Comparison of ENCODE assay signal across 8 mouse cellular contexts in the genomic region with DNA sequence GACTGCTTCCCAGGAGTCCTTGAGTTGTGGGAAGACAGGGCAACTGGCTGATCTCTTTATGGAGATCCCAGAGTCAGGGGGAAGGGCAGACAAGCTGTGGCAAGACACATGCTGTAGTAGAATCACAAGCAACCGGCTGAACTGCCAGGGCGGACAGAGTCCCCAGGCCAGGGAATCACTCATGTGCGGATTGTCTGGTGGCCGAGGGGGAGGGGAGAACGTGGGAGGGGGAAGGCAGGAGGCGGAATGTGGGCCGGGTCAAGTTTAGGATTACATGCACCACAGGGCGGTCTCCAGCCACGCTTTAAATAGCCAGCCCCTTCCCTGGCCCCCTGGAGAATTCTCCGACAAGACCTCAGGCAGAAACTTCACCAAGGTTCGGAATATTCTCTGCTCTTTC. TPM values are rescaled to one million over a fixed set of nuclear protein-coding genes. Genes with fewer than 3 reads are reported as not detected.
A peak's percentile ranks its signal among the peaks of the same experiment; 100 is the strongest.
DNase-seq lines count a peak whose midpoint lies in the region; ATAC-seq and TF ChIP-seq lines count a peak whose summit lies in the region.

A gene (plus strand): TSS at position 274 of the 400 bp plus-strand sequence.

- peak; percentile 88 for DNase-seq in heart, adult 11 months
- DNase-seq in heart, adult 8-10 months (ENCODE audit: low spot score), result no peak
- DNase-seq in kidney, postnatal 4 days, result peak; percentile 80 to 87
- peak; percentile 32 for DNase-seq in midbrain, embryonic 14.5 days
- DNase-seq in spleen, adult 18-20 months, result no peak

- no peak within 1 kb of the TSS for H3K27ac ChIP-seq in cortical plate, adult 2 months (ENCODE audit: insufficient read depth, low read length)
- H3K27ac ChIP-seq in heart, embryonic 15.5 days, result peak within 1 kb of the TSS; percentile 44
- no peak within 1 kb of the TSS for H3K27ac ChIP-seq in midbrain, embryonic 14.5 days (replicated peaks; ENCODE audit: low read depth, low read length)

- no peaks in the 10 kb centered on the region for H3K27me3 ChIP-seq in heart, embryonic 15.5 days
- H3K27me3 ChIP-seq in midbrain, embryonic 14.5 days (ENCODE audit: control insufficient read depth, insufficient read depth, low read length), result no peaks in the 10 kb centered on the region

- H3K9ac ChIP-seq in heart, embryonic 15.5 days, result no peak within 1 kb of the TSS
- no peak within 1 kb of the TSS for H3K9ac ChIP-seq in midbrain, embryonic 14.5 days (replicated peaks; ENCODE audit: low read length)

- TF ChIP-seq POLR2A in cortical plate, adult 2 months (IDR thresholded peaks at IDR 0.05; ENCODE audit: extremely low read depth, insufficient read depth, low read length), result no peak

- TF ChIP-seq CTCF in cortical plate, adult 2 months (IDR thresholded peaks at IDR 0.05; ENCODE audit: extremely low read depth, insufficient read depth, low read length), result no peak

- no peaks in the 10 kb centered on the region for H3K36me3 ChIP-seq in heart, embryonic 15.5 days
- no peaks in the 10 kb centered on the region for H3K36me3 ChIP-seq in midbrain, embryonic 14.5 days (ENCODE audit: control insufficient read depth, insufficient read depth, low read length)

- 5% methylated on average over 11 of the region's 11 CpGs for WGBS in heart, embryonic 15.5 days
- WGBS in midbrain, embryonic 14.5 days, result 3% methylated on average over 11 of the region's 11 CpGs

- H3K4me2 ChIP-seq in heart, embryonic 15.5 days, result peak within 1 kb of the TSS; percentile 44
- no peak within 1 kb of the TSS for H3K4me2 ChIP-seq in midbrain, embryonic 14.5 days (ENCODE audit: low read length)

- no peaks in the 10 kb centered on the region for H3K4me1 ChIP-seq in cortical plate, adult 2 months (ENCODE audit: control insufficient read depth, insufficient read depth, low read length)
- H3K4me1 ChIP-seq in heart, embryonic 15.5 days (replicated peaks), result peaks cover 12% of the 10 kb centered on the region
- H3K4me1 ChIP-seq in midbrain, embryonic 14.5 days (ENCODE audit: control insufficient read depth, insufficient read depth, low read length), result 0 out of 2 replicates have a peak, but pooled peaks cover 2% of the 10 kb centered on the region

- H3K9me3 ChIP-seq in heart, embryonic 15.5 days (replicated peaks), result no peaks in the 10 kb centered on the region
- no peaks in the 10 kb centered on the region for H3K9me3 ChIP-seq in midbrain, embryonic 14.5 days (ENCODE audit: control insufficient read depth, low read length)

- H3K4me3 ChIP-seq in cortical plate, adult 2 months (ENCODE audit: insufficient read depth, low read length), result no peak within 1 kb of the TSS
- peak within 1 kb of the TSS; percentile 22 for H3K4me3 ChIP-seq in heart, embryonic 15.5 days
- no peak within 1 kb of the TSS for H3K4me3 ChIP-seq in midbrain, embryonic 14.5 days (replicated peaks; ENCODE audit: low read depth, low read length)

- ATAC-seq in heart, embryonic 15.5 days (replicated peaks; ENCODE audit: insufficient number of reproducible peaks, insufficient read depth, low FRiP score, low read depth), result peak; percentile 85
- ATAC-seq in midbrain, embryonic 14.5 days (ENCODE audit: low FRiP score, low TSS enrichment), result no peak
- no peak for ATAC-seq in megakaryocyte progenitor cell, adult 5-6 weeks (replicated peaks; ENCODE audit: poor library complexity)

RNA-seq across cellular contexts. Expression of the gene that starts here (rescaled TPM):
- total RNA-seq in heart, adult 8-10 months (2022), result under 1 TPM in 2 of 4 experiments, not detected in 2; 0.46 to 0.49 TPM
- 11.2 and 11.8 TPM in 2 replicates for polyA plus RNA-seq in cortical plate, adult 2 months (2012; rRNA removed)
- polyA plus RNA-seq in heart, embryonic 15.5 days (2015; fragmentation: Nextera tagmentation; extraction: Ambion mirVana), result 5.6 and 5.7 TPM in 2 replicates
- 0.51 and 33.1 TPM in 2 replicates for polyA plus RNA-seq in midbrain, embryonic 14.5 days (2014; fragmentation: Nextera tagmentation; extraction: Ambion mirVana)
- total RNA-seq in megakaryocyte progenitor cell, adult 5-6 weeks (2015), result 3.9 and 4.3 TPM in 2 replicates
- 3.4 and 3.5 TPM in 2 replicates for total RNA-seq in megakaryocyte progenitor cell, adult 5-6 weeks (2017)

Comparison
In these comparisons a context has a peak if more than half of its experiments do, and no peak if none do; other contexts are left out.
1. DNase-seq: peak in heart, adult 11 months (single experiment), kidney, postnatal 4 days (2 of 2) and midbrain, embryonic 14.5 days (single experiment); none in heart, adult 8-10 months (single experiment) and spleen, adult 18-20 months (0 of 2).